Mouse (Mus musculus) E14TG2a.4 (cell line): ENCODE measurements around the gene Prr5.

Experiments used
- H3K27me3 ChIP-seq: 2 replicates; pipeline ENCODE4 v1.6.1; 2014; ENCODE audit warnings: low read length, control low read depth; ENCODE audit not compliant: insufficient read depth
- H3K36me3 ChIP-seq: 2 replicates; pipeline ENCODE4 v1.6.1; 2014; ENCODE audit warnings: low read length, control low read depth; ENCODE audit not compliant: insufficient read depth
- H3K4me1 ChIP-seq: replicated peaks from 2 replicates; pipeline ENCODE4 v1.6.1; 2014; ENCODE audit warnings: low read depth, low read length, control low read depth
- H3K4me3 ChIP-seq: replicated peaks from 2 replicates; pipeline ENCODE4 v1.5.1; 2014; ENCODE audit warnings: mild to moderate bottlenecking, low read length
- H3K9me3 ChIP-seq: 2 replicates; pipeline ENCODE4 v1.6.1; 2014; ENCODE audit warnings: low read length, control low read depth
- CTCF ChIP-seq: conservative IDR thresholded peaks from 2 replicates; pipeline ENCODE4 v1.5.1; 2014; ENCODE audit warnings: low read length
- NANOG ChIP-seq: IDR thresholded peaks from 2 replicates; pipeline ENCODE4 v1.6.1; 2014; ENCODE audit warnings: borderline replicate concordance, low read length, mixed read lengths
- POU5F1 ChIP-seq: IDR thresholded peaks from 2 replicates; pipeline ENCODE4 v1.6.1; 2014; ENCODE audit warnings: low read length, borderline replicate concordance

Gene Prr5

GRCm38 (mm10) chr15:84736346-84736993, 67.0 kb downstream of the Prr5 start:
- Histone ChIP-seq H3K36me3 (peaks cover 40% of the 10 kb centered on the region), H3K4me1 (peaks cover 49% of the 10 kb centered on the region)
- TF ChIP-seq POU5F1, result no peak
- TF ChIP-seq CTCF, result no peak

GRCm38 (mm10) chr15:84736994-84737346, 67.5 kb downstream of the Prr5 start:
- TF ChIP-seq CTCF (no peak), NANOG (no peak), POU5F1 (no peak)
- H3K27me3 ChIP-seq, result no peaks in the 10 kb centered on the region

More at GRCm38 (mm10) chr15:84736346-84736993, 67.0 kb downstream of the Prr5 start:
- Histone ChIP-seq H3K9me3 (no peaks in the 10 kb centered on the region), H3K4me3 (no peak overlapping the region), H3K27me3 (no peaks in the 10 kb centered on the region)

DNA sequence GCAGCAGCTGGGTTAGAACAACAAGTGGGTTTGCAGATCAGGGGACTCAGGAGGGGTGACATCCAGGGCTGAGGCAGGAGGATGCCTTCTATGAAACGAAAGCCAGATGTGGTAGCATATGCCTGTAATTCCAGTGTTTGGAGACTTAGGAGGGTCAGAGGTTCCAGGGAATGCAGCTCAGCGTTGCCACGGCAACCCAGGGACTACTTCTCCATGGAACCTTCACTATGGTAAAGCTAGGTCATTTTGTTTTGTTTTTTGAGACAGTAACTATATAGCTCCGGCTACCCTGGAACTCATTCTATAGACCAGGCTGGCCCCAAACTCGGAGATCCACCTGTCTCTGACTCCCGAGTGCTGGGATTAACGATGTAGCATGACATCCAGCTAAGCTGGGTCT, 68.8 kb downstream of the Prr5 start:
- Histone ChIP-seq H3K4me3 (no peak overlapping the region), H3K36me3 (peaks cover 44% of the 10 kb centered on the region), H3K27me3 (no peaks in the 10 kb centered on the region), H3K9me3 (no peaks in the 10 kb centered on the region), H3K4me1 (peaks cover 48% of the 10 kb centered on the region)
- TF ChIP-seq CTCF (no peak), POU5F1 (no peak), NANOG (no peak)

More at GRCm38 (mm10) chr15:84736994-84737346, 67.5 kb downstream of the Prr5 start:
- Histone ChIP-seq H3K4me3 (no peak overlapping the region), H3K36me3 (peaks cover 45% of the 10 kb centered on the region), H3K9me3 (no peaks in the 10 kb centered on the region), H3K4me1 (peaks cover 46% of the 10 kb centered on the region)

GRCm38 (mm10) chr15:84741573-84741972, 72.2 kb downstream of the Prr5 start:
- TF ChIP-seq POU5F1, result no peak
- no peak for TF ChIP-seq NANOG
- no peak for TF ChIP-seq CTCF
- Histone ChIP-seq H3K4me1 (peaks cover 62% of the 10 kb centered on the region), H3K4me3 (no peak overlapping the region), H3K36me3 (peaks cover 37% of the 10 kb centered on the region), H3K27me3 (no peaks in the 10 kb centered on the region), H3K9me3 (no peaks in the 10 kb centered on the region)

GRCm38 (mm10) chr15:84743347-84743746, 73.9 kb downstream of the Prr5 start:
- Histone ChIP-seq H3K9me3 (no peaks in the 10 kb centered on the region), H3K4me3 (no peak overlapping the region), H3K36me3 (peaks cover 31% of the 10 kb centered on the region), H3K4me1 (peaks cover 45% of the 10 kb centered on the region), H3K27me3 (no peaks in the 10 kb centered on the region)
- TF ChIP-seq NANOG (no peak), CTCF (no peak), POU5F1 (no peak)

GRCm38 (mm10) chr15:84744308-84744707, 74.9 kb downstream of the Prr5 start:
- peaks cover 31% of the 10 kb centered on the region for H3K36me3 ChIP-seq
- peaks cover 42% of the 10 kb centered on the region for H3K4me1 ChIP-seq
- TF ChIP-seq CTCF, result no peak
- TF ChIP-seq NANOG, result no peak
- no peaks in the 10 kb centered on the region for H3K9me3 ChIP-seq
- H3K4me3 ChIP-seq, result no peak overlapping the region
- H3K27me3 ChIP-seq, result no peaks in the 10 kb centered on the region

DNA sequence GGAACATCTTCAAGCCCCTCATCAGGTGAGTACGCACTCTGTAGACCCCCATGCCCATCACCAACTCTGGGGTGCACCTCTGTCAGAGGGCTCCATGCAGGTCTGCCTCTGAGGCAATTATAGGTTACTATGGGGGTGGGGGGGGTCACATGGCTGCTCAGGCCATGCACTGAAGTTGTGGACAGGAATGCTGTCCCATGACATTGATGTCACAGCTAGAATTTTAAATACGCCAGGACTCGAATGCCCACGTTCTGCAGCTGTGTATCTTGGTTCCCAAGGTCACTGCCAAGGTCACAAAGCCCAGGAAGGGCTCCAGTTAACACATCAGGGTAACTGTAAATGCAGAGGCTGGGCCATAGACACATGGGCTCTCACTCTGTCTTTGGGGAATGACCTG, 76.4 kb downstream of the Prr5 start:
- Histone ChIP-seq H3K4me3 (no peak overlapping the region), H3K4me1 (peaks cover 35% of the 10 kb centered on the region), H3K27me3 (no peaks in the 10 kb centered on the region), H3K9me3 (no peaks in the 10 kb centered on the region), H3K36me3 (peaks cover 24% of the 10 kb centered on the region)
- TF ChIP-seq POU5F1 (no peak), NANOG (no peak), CTCF (no peak)
